Mouse (Mus musculus) left cerebral cortex, postnatal 4 days (tissue): Measurements from ENCODE around the gene Pmpca. TPM values are rescaled to one million over a fixed set of nuclear protein-coding genes. Genes with fewer than 3 reads are reported as not detected.

Source experiments
- DNase-seq: peaks from one replicate; pipeline ENCODE4 v3.0.0-alpha.2; 2022
- intact Hi-C: fragments of 180-260 bp; cut with DNase I; formaldehyde crosslinking; loops from one replicate; pipeline ENCODE4 v1.15.1; 2025
- total RNA-seq, 2 experiments: library from RNA; stranded (reverse); gene quantifications; 2 replicates each; pipeline ENCODE4 v1.2.3; 2021

Gene Pmpca
- total RNA-seq, 2 experiments from 2014 or later: 93.6 to 98.6 TPM

- intact Hi-C loops: loop anchor here (10.0 kb wide), 1 partner anchor 47 kb away; no protein-coding TSS in a partner anchor
- DNase-seq: no peak
These were observed 32.8 kb downstream of the Pmpca start for GRCm38 (mm10) chr2:26421969-26422368.

- DNase-seq: no peak
- intact Hi-C loops: loop anchor here (10.0 kb wide), 1 partner anchor 48 kb away; no protein-coding TSS in a partner anchor
These were observed 33.9 kb downstream of the Pmpca start for GRCm38 (mm10) chr2:26423086-26423485.

GRCm38 (mm10) chr2:26424541-26424940, 35.4 kb downstream of the Pmpca start:
- no peak for DNase-seq
- intact Hi-C loops: loop anchor here (2.0 to 10.0 kb wide), 2 partner anchors 30 to 50 kb away; no protein-coding TSS in a partner anchor

- no peak for DNase-seq
These were observed 40.7 kb downstream of the Pmpca start for GRCm38 (mm10) chr2:26429851-26430250.

GRCm38 (mm10) chr2:26434791-26435572, 45.8 kb downstream of the Pmpca start:
- intact Hi-C loops: no loop called here
- DNase-seq: no peak

More at GRCm38 (mm10) chr2:26429851-26430250, 40.7 kb downstream of the Pmpca start:
- intact Hi-C loops: loop anchor here (10.0 kb wide), 1 partner anchor 55 kb away; no protein-coding TSS in a partner anchor

- no peak for DNase-seq
- intact Hi-C loops: no loop called here
These were observed 48.1 kb downstream of the Pmpca start for GRCm38 (mm10) chr2:26437221-26437620.

- intact Hi-C loops: no loop called here
- DNase-seq: no peak
These were observed 49.2 kb downstream of the Pmpca start for GRCm38 (mm10) chr2:26438373-26438772.

GRCm38 (mm10) chr2:26439671-26440070, 50.5 kb downstream of the Pmpca start:
- no peak for DNase-seq
- intact Hi-C loops: no loop called here

GRCm38 (mm10) chr2:26441261-26441660, 52.1 kb downstream of the Pmpca start:
- no peak for DNase-seq
- intact Hi-C loops: no loop called here

- intact Hi-C loops: no loop called here
- DNase-seq: no peak
These were observed 52.5 kb downstream of the Pmpca start for GRCm38 (mm10) chr2:26441688-26442087.

- intact Hi-C loops: no loop called here
- no peak for DNase-seq
These were observed 53.7 kb downstream of the Pmpca start for GRCm38 (mm10) chr2:26442843-26443242.

- no peak for DNase-seq
These were observed 54.7 kb downstream of the Pmpca start for GRCm38 (mm10) chr2:26443876-26444275.

GRCm38 (mm10) chr2:26444368-26444767, 55.2 kb downstream of the Pmpca start:
- intact Hi-C loops: no loop called here
- DNase-seq: no peak

More at GRCm38 (mm10) chr2:26443876-26444275, 54.7 kb downstream of the Pmpca start:
- intact Hi-C loops: no loop called here

GRCm38 (mm10) chr2:26444946-26445665, 56.0 kb downstream of the Pmpca start, which contains the start of gene Sec16a:
TSS of gene Sec16a (minus strand) at chr2:26445216.
- DNase-seq: peak; percentile 100
- intact Hi-C loops: no loop called here

GRCm38 (mm10) chr2:26445666-26446445, 56.7 kb downstream of the Pmpca start:
- intact Hi-C loops: no loop called here
- DNase-seq: peak; percentile 96

GRCm38 (mm10) chr2:26446671-26447070, 57.5 kb downstream of the Pmpca start:
- no peak for DNase-seq
- intact Hi-C loops: no loop called here

Other genes with a start within 250 kb of the Pmpca start
- not detected for gene Lhx3, start 181.1 kb upstream of the Pmpca start, total RNA-seq
- 10 to 100 TPM; 15.8 to 17.2 TPM for gene Qsox2, start 151.8 kb upstream of the Pmpca start, total RNA-seq
- 1 to 10 TPM; 1.9 TPM for gene Ccdc187, start 94.8 kb upstream of the Pmpca start, total RNA-seq
- gene Gpsm1, start 73.8 kb upstream of the Pmpca start, total RNA-seq: 100 to 1,000 TPM; 179 to 190 TPM
- gene Dnlz, start 37.2 kb upstream of the Pmpca start, total RNA-seq: 10 to 100 TPM; 23.3 to 25.8 TPM
- gene Card9, start 28.4 kb upstream of the Pmpca start, total RNA-seq: 1 to 10 TPM; 1.1 to 1.4 TPM
- gene Snapc4, start 8.7 kb upstream of the Pmpca start, total RNA-seq: 100 to 1,000 TPM in 1 of 2 experiments, 10 to 100 TPM in 1; 86.5 to 101 TPM
- 100 to 1,000 TPM; 186 to 187 TPM for gene Entr1, start within 50 bp of the Pmpca start, total RNA-seq
- gene Inpp5e, start 19.9 kb downstream of the Pmpca start, total RNA-seq: 10 to 100 TPM; 22.5 to 27.1 TPM
- 10 to 100 TPM; 52.3 to 52.6 TPM for gene Sec16a, start 55.9 kb downstream of the Pmpca start, total RNA-seq
- 10 to 100 TPM; 39.5 to 42.1 TPM for gene Notch1, start 127.3 kb downstream of the Pmpca start, total RNA-seq
- 10 to 100 TPM; 73.0 to 78.3 TPM for gene Egfl7, start 190.7 kb downstream of the Pmpca start, total RNA-seq
- gene Gm20532, start 197.3 kb downstream of the Pmpca start, total RNA-seq: not detected
- gene Agpat2, start 215.1 kb downstream of the Pmpca start, total RNA-seq: 1 to 10 TPM; 2.8 to 3.9 TPM
- gene Fam69b, start 239.1 kb downstream of the Pmpca start, total RNA-seq: 10 to 100 TPM; 81.8 to 85.1 TPM